Mouse (Mus musculus): ENCODE data around the gene Fbxl4. TPM values are rescaled to one million over a fixed set of nuclear protein-coding genes. Genes with fewer than 3 reads are reported as not detected.

Fbxl4 gene
- polyA plus RNA-seq, 1 experiment from 2014 or later = 12.3 TPM

DNA sequence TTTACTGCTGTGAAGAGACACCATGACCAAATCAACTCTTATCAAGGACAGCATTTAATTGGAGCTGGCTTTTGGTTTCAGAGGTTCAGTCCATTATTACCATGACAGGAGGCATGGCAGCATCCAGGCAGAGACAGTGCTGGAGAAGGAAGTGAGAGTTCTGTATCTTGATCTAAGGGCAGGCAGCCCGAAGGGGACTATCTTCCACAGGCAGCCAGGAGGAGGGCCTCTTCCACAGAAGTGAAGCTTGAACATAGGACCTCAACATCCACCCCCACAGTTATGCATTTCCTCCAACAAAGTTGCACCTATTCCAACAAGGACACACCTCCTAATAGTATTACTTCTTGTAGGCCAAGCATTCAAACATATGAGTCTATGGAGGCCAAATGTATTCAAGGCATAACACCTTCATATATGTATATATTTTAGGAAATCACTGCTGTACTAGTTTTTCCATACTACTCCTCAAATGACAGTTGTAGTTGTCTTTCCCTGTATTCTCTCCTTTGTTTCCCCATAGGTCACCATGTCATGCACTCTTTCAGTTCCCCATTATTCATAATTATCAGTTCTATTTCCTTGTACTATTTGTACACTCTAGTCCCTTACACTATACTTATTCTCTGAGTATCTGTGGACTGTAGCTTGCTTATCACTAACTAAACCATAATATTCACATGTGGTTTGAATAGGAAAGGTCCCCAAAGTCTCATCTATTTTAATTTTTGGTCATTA, 26.4 kb downstream of the Fbxl4 start:
- WGBS = 95% methylated on average over 1 of the region's 1 CpGs
- ATAC-seq (ENCODE audit: low FRiP score, low TSS enrichment) = no peak
- Histone ChIP-seq H3K27ac (ENCODE audit: low read depth, low read length) (no peak overlapping the region), H3K27me3 (ENCODE audit: control insufficient read depth, insufficient read depth, low read length) (no peaks in the 10 kb centered on the region), H3K36me3 (ENCODE audit: control insufficient read depth, insufficient read depth, low read length) (no peaks in the 10 kb centered on the region), H3K4me3 (ENCODE audit: low read length) (no peak overlapping the region), H3K9ac (ENCODE audit: low read depth, low read length) (no peak overlapping the region), H3K4me1 (ENCODE audit: control insufficient read depth, insufficient read depth, low read length) (no peaks in the 10 kb centered on the region), H3K9me3 (ENCODE audit: control insufficient read depth, low read length) (no peaks in the 10 kb centered on the region), H3K4me2 (replicated peaks; ENCODE audit: low read depth, low read length) (no peak overlapping the region)

DNA sequence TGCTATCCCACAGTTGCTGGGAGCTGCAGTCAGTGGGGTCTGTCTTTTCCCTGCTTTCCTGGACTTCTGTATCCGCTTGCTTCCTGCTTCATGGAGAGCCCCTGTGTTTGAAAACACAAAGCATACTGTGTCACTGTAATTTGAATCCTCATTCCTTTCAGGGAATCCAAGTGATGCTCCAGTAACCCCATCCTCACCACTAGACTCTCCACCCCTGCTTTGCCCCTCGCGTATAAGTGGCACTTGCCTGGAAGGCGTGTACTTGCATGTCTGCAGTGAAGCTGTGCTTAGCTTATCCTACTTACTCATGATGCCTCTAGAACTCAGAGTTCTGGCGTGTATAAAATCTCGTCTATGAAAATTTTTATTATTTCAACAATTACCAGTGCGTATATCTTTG, 32.7 kb downstream of the Fbxl4 start:
- WGBS = 42% methylated on average over 7 of the region's 7 CpGs
- ATAC-seq (ENCODE audit: low FRiP score, low TSS enrichment) = peak; percentile 93
- H3K36me3 ChIP-seq (ENCODE audit: control insufficient read depth, insufficient read depth, low read length) = no peaks in the 10 kb centered on the region

DNA sequence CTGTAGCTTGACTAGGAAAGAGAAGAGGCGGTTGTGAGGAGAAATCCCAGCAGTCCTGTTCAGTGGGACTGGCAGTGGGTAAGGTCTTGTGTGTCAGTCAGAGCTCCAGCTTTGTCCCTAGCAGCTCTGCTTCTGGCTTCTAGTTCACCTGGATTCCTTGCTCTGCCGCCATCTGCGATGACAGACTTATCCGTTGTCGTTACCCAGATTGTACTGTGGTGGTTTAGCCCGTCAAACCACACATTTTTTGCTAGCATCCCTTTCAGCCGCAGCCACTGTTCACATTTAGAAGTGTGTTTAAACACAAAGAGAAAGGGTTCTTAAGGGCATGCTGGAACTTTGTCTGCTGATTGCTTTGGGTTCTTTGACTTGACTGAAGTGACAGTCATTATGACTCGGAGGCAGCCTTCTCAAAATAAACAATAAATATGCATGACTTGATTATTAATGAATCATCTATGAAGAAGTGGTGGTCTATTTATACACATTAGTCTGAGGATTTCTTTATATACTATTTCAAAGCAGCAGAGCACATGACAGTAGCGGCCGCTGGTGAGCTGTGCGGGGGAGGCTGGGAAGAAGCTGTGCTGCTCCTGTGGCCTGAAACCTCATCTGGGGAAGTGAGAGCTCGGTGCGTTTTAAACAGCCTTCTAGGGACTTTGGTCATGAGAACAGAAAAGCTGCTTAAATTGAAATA, 35.6 kb downstream of the Fbxl4 start:
- WGBS = 53% methylated on average over 13 of the region's 13 CpGs
- H3K9ac ChIP-seq (ENCODE audit: low read depth, low read length) = no peak overlapping the region
- no peaks in the 10 kb centered on the region for H3K27me3 ChIP-seq (ENCODE audit: control insufficient read depth, insufficient read depth, low read length)
- no peak overlapping the region for H3K27ac ChIP-seq (ENCODE audit: low read depth, low read length)
- peak; percentile 70; the same call in 1 of the 2 replicates for ATAC-seq (ENCODE audit: low FRiP score, low TSS enrichment)
- no peaks in the 10 kb centered on the region for H3K36me3 ChIP-seq (ENCODE audit: control insufficient read depth, insufficient read depth, low read length)
- H3K4me1 ChIP-seq (ENCODE audit: control insufficient read depth, insufficient read depth, low read length) = no peaks in the 10 kb centered on the region
- no peaks in the 10 kb centered on the region for H3K9me3 ChIP-seq (ENCODE audit: control insufficient read depth, low read length)
- no peak overlapping the region for H3K4me2 ChIP-seq (replicated peaks; ENCODE audit: low read depth, low read length)
- no peak overlapping the region for H3K4me3 ChIP-seq (ENCODE audit: low read length)

More for the DNA sequence above, 32.7 kb downstream of the Fbxl4 start:
- Histone ChIP-seq H3K4me2 (replicated peaks; ENCODE audit: low read depth, low read length) (no peak overlapping the region), H3K9ac (ENCODE audit: low read depth, low read length) (no peak overlapping the region), H3K4me3 (ENCODE audit: low read length) (no peak overlapping the region), H3K27ac (ENCODE audit: low read depth, low read length) (no peak overlapping the region), H3K9me3 (ENCODE audit: control insufficient read depth, low read length) (no peaks in the 10 kb centered on the region), H3K4me1 (ENCODE audit: control insufficient read depth, insufficient read depth, low read length) (no peaks in the 10 kb centered on the region), H3K27me3 (ENCODE audit: control insufficient read depth, insufficient read depth, low read length) (no peaks in the 10 kb centered on the region)

DNA sequence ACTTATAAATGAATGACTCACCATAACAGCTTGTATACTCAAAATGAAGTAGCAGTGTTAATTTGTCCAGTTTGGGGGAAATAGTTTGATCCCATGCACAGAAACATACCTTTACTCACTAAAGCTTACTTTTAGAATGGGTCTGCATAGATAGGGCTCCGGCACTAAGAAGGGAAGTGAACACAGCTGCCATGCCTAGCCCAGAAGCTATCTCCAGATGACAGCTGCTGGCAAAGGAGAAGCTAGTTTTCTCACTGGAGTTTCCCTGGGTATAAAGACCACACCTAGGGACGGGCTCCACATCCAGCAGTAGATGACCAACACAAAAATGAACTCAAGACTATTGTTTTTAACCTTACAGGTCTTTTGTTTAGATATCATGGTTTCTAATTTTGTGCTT, 38.1 kb downstream of the Fbxl4 start:
- Histone ChIP-seq H3K4me1 (ENCODE audit: control insufficient read depth, insufficient read depth, low read length) (no peaks in the 10 kb centered on the region), H3K9me3 (ENCODE audit: control insufficient read depth, low read length) (no peaks in the 10 kb centered on the region), H3K9ac (ENCODE audit: low read depth, low read length) (no peak overlapping the region), H3K4me2 (replicated peaks; ENCODE audit: low read depth, low read length) (no peak overlapping the region), H3K4me3 (ENCODE audit: low read length) (no peak overlapping the region), H3K27ac (ENCODE audit: low read depth, low read length) (no peak overlapping the region), H3K36me3 (ENCODE audit: control insufficient read depth, insufficient read depth, low read length) (no peaks in the 10 kb centered on the region), H3K27me3 (ENCODE audit: control insufficient read depth, insufficient read depth, low read length) (no peaks in the 10 kb centered on the region)
- ATAC-seq (ENCODE audit: low FRiP score, low TSS enrichment) = no peak
- WGBS = 88% methylated on average over 2 of the region's 2 CpGs

DNA sequence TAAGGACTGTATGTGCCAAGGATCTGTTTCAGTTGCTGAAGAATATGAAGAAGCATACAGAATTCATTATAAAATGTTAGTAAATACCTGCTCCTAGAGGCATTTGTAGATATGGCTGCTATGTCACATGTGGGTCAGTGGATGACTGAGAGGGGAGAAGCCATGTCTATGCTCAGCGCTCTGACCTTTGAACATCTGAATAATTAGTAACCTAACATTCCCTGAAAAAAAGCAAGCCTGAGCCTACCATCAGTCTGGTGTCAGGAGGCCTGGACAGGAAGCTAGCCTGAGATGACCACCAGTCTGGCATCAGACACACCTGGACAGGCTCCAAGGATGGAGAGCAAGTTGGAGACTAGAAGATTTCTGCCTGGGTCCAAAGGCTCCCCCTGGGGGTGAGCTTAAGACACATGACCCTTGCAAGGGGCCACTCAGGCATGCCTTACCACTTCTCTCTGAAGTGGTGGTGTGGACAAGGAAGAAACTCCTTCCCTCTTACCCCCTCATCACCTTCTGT, 39.2 kb downstream of the Fbxl4 start:
- Histone ChIP-seq H3K4me3 (ENCODE audit: low read length) (no peak overlapping the region), H3K4me2 (replicated peaks; ENCODE audit: low read depth, low read length) (no peak overlapping the region), H3K9ac (ENCODE audit: low read depth, low read length) (no peak overlapping the region), H3K4me1 (ENCODE audit: control insufficient read depth, insufficient read depth, low read length) (no peaks in the 10 kb centered on the region), H3K27me3 (ENCODE audit: control insufficient read depth, insufficient read depth, low read length) (no peaks in the 10 kb centered on the region), H3K27ac (ENCODE audit: low read depth, low read length) (no peak overlapping the region), H3K36me3 (ENCODE audit: control insufficient read depth, insufficient read depth, low read length) (no peaks in the 10 kb centered on the region), H3K9me3 (ENCODE audit: control insufficient read depth, low read length) (no peaks in the 10 kb centered on the region)
- 93% methylated on average over 1 of the region's 1 CpGs for WGBS
- no peak for ATAC-seq (ENCODE audit: low FRiP score, low TSS enrichment)

DNA sequence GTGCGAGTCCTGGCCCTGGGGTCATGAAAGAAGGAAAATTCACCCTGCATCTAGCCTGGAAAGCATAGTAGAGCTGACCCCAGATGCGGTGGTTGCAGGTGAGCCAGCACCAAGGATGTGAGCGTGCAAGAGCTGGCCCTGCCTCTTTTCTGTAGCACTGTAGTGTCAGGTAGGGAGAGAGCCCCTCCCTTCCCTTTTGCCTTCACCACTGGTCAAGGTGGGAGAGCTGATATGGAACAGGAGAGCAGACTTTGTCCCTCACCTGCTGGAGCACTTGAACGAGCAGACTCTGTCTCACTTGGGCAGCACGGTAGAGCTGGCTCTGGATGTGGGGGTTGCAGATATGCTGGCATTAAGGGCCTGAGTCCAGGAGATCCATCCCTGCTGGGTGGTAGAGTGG, 39.7 kb downstream of the Fbxl4 start:
- no peak overlapping the region for H3K9ac ChIP-seq (ENCODE audit: low read depth, low read length)
- 94% methylated on average over 5 of the region's 5 CpGs for WGBS
- no peak overlapping the region for H3K4me2 ChIP-seq (replicated peaks; ENCODE audit: low read depth, low read length)
- H3K27me3 ChIP-seq (ENCODE audit: control insufficient read depth, insufficient read depth, low read length) = no peaks in the 10 kb centered on the region
- no peaks in the 10 kb centered on the region for H3K9me3 ChIP-seq (ENCODE audit: control insufficient read depth, low read length)
- no peak overlapping the region for H3K27ac ChIP-seq (ENCODE audit: low read depth, low read length)
- peak; percentile 22; the same call in 1 of the 2 replicates for ATAC-seq (ENCODE audit: low FRiP score, low TSS enrichment)
- no peaks in the 10 kb centered on the region for H3K36me3 ChIP-seq (ENCODE audit: control insufficient read depth, insufficient read depth, low read length)
- no peaks in the 10 kb centered on the region for H3K4me1 ChIP-seq (ENCODE audit: control insufficient read depth, insufficient read depth, low read length)
- H3K4me3 ChIP-seq (ENCODE audit: low read length) = no peak overlapping the region

DNA sequence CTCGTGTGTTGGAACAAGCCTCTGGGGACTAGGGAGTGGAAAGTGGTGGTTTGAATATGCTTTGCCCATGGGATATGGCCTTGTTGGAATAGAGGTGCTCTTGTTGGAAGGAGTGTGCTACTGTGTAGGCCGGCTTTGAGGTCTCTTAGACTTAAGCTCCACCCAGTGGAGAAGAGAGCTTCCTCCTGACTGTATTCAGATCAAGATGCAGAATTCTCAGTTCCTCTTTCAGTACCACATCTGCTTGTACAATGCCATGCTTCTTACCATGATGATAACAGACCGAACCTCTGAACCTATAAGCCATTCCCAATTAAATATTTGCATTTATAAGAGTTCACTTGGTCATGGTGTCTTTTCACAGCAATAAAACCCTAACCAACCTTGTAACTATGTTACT, 44.7 kb downstream of the Fbxl4 start:
- H3K9ac ChIP-seq (ENCODE audit: low read depth, low read length) = no peak overlapping the region
- WGBS = 89% methylated on average over 3 of the region's 3 CpGs
- H3K4me3 ChIP-seq (ENCODE audit: low read length) = no peak overlapping the region
- H3K36me3 ChIP-seq (ENCODE audit: control insufficient read depth, insufficient read depth, low read length) = no peaks in the 10 kb centered on the region
- H3K9me3 ChIP-seq (ENCODE audit: control insufficient read depth, low read length) = no peaks in the 10 kb centered on the region
- H3K4me2 ChIP-seq (replicated peaks; ENCODE audit: low read depth, low read length) = no peak overlapping the region
- no peak overlapping the region for H3K27ac ChIP-seq (ENCODE audit: low read depth, low read length)
- no peak for ATAC-seq (ENCODE audit: low FRiP score, low TSS enrichment)
- H3K27me3 ChIP-seq (ENCODE audit: control insufficient read depth, insufficient read depth, low read length) = no peaks in the 10 kb centered on the region
- H3K4me1 ChIP-seq (ENCODE audit: control insufficient read depth, insufficient read depth, low read length) = no peaks in the 10 kb centered on the region

DNA sequence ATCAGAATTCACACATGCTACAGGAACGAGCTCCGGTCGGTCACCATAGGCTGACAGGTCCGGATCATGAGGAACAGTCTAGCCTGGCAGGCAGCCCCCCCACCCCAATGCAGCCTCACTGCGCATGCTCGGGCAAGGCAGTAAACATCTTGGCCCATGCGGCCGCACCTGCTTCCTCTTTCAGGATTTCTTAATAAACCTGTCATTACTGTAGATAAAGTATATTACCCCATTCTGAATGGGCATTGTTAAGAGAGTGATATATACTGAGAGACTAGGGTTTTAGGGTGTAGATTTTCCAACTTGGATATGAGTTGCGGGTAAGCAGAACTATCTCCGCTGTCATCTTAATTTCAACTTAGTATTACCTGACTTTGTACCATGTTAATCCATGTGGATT, 45.6 kb downstream of the Fbxl4 start:
- Histone ChIP-seq H3K9ac (ENCODE audit: low read depth, low read length) (no peak overlapping the region), H3K4me1 (ENCODE audit: control insufficient read depth, insufficient read depth, low read length) (no peaks in the 10 kb centered on the region), H3K4me2 (replicated peaks; ENCODE audit: low read depth, low read length) (no peak overlapping the region), H3K4me3 (ENCODE audit: low read length) (no peak overlapping the region), H3K9me3 (ENCODE audit: control insufficient read depth, low read length) (no peaks in the 10 kb centered on the region), H3K27ac (ENCODE audit: low read depth, low read length) (no peak overlapping the region), H3K36me3 (ENCODE audit: control insufficient read depth, insufficient read depth, low read length) (no peaks in the 10 kb centered on the region), H3K27me3 (ENCODE audit: control insufficient read depth, insufficient read depth, low read length) (no peaks in the 10 kb centered on the region)
- WGBS = 91% methylated on average over 10 of the region's 10 CpGs
- ATAC-seq (ENCODE audit: low FRiP score, low TSS enrichment) = no peak

DNA sequence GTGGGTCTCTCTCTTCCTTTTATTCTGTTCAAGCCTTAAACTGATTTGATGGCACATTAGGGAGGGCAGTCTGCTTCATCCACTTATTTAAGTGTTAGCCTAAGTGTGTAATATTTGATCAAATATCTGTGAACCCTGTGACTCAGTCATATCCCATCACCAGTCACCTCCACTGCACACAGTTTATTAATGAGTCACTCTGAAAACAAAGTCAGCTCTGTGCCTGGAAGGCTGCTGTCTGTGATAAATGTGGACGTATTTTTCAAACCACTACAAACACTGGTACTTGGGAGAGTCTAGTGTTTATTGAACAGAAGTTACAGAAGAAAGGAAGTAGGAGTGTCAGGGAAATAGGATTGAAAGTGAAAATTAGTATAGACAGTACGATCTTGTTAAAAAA, 63.3 kb downstream of the Fbxl4 start:
- Histone ChIP-seq H3K4me2 (replicated peaks; ENCODE audit: low read depth, low read length) (no peak overlapping the region), H3K9ac (ENCODE audit: low read depth, low read length) (no peak overlapping the region), H3K27me3 (ENCODE audit: control insufficient read depth, insufficient read depth, low read length) (no peaks in the 10 kb centered on the region), H3K27ac (ENCODE audit: low read depth, low read length) (no peak overlapping the region), H3K36me3 (ENCODE audit: control insufficient read depth, insufficient read depth, low read length) (no peaks in the 10 kb centered on the region; the same call in 1 of the 2 replicates), H3K9me3 (ENCODE audit: control insufficient read depth, low read length) (no peaks in the 10 kb centered on the region), H3K4me1 (ENCODE audit: control insufficient read depth, insufficient read depth, low read length) (no peaks in the 10 kb centered on the region), H3K4me3 (ENCODE audit: low read length) (no peak overlapping the region)
- WGBS = 62% methylated on average over 2 of the region's 2 CpGs
- no peak for ATAC-seq (ENCODE audit: low FRiP score, low TSS enrichment)
